Mouse (Mus musculus): ENCODE results near the gene Calhm1. TPM values are rescaled to one million over a fixed set of nuclear protein-coding genes. Genes with fewer than 3 reads are reported as not detected.

Calhm1 gene
- polyA plus RNA-seq, 1 experiment from 2014 or later, result not detected

- no peaks in the 10 kb centered on the region for H3K4me1 ChIP-seq (replicated peaks; ENCODE audit: insufficient read depth, low read length)
- 83% methylated on average over 2 of the region's 2 CpGs for WGBS
- ATAC-seq (replicated peaks; ENCODE audit: low FRiP score, low read depth) (no peak), DNase-seq (ENCODE audit: low spot score) (no peak)
- no peak overlapping the region for H3K4me2 ChIP-seq (ENCODE audit: low read length)
- no peaks in the 10 kb centered on the region for H3K27me3 ChIP-seq (ENCODE audit: insufficient read depth, low read length)
- no peak for TF ChIP-seq CTCF (IDR thresholded peaks at IDR 0.05; ENCODE audit: low read depth)
- H3K36me3 ChIP-seq (ENCODE audit: insufficient read depth, low read length), result peaks cover 53% of the 10 kb centered on the region
- no peaks in the 10 kb centered on the region for H3K9me3 ChIP-seq (replicated peaks; ENCODE audit: low read length)
- no peak overlapping the region for H3K4me3 ChIP-seq (replicated peaks; ENCODE audit: low read depth, low read length)
- no peak overlapping the region for H3K9ac ChIP-seq (ENCODE audit: low read depth, low read length)
- no peak overlapping the region for H3K27ac ChIP-seq
These were observed 25.4 kb downstream of the Calhm1 start for GRCm38 (mm10) chr19:47118634-47119033.

- no peak overlapping the region for H3K4me2 ChIP-seq (ENCODE audit: low read length)
- DNase-seq (ENCODE audit: low spot score) (no peak), ATAC-seq (replicated peaks; ENCODE audit: low FRiP score, low read depth) (no peak)
- H3K36me3 ChIP-seq (ENCODE audit: insufficient read depth, low read length), result peaks cover 75% of the 10 kb centered on the region
- H3K9ac ChIP-seq (ENCODE audit: low read depth, low read length), result no peak overlapping the region
- no peaks in the 10 kb centered on the region for H3K9me3 ChIP-seq (replicated peaks; ENCODE audit: low read length)
- no peak overlapping the region for H3K27ac ChIP-seq
- H3K27me3 ChIP-seq (ENCODE audit: insufficient read depth, low read length), result no peaks in the 10 kb centered on the region
- H3K4me1 ChIP-seq (replicated peaks; ENCODE audit: insufficient read depth, low read length), result no peaks in the 10 kb centered on the region
- no peak for TF ChIP-seq CTCF (IDR thresholded peaks at IDR 0.05; ENCODE audit: low read depth)
- WGBS, result 91% methylated on average over 9 of the region's 9 CpGs
- H3K4me3 ChIP-seq (replicated peaks; ENCODE audit: low read depth, low read length), result no peak overlapping the region
These were observed 39.3 kb downstream of the Calhm1 start for GRCm38 (mm10) chr19:47104641-47105271.

- no peaks in the 10 kb centered on the region for H3K9me3 ChIP-seq (replicated peaks; ENCODE audit: low read length)
- WGBS, result 89% methylated on average over 5 of the region's 5 CpGs
- no peaks in the 10 kb centered on the region for H3K27me3 ChIP-seq (ENCODE audit: insufficient read depth, low read length)
- no peak overlapping the region for H3K27ac ChIP-seq
- H3K4me2 ChIP-seq (ENCODE audit: low read length), result no peak overlapping the region
- peaks cover 71% of the 10 kb centered on the region for H3K36me3 ChIP-seq (ENCODE audit: insufficient read depth, low read length)
- TF ChIP-seq CTCF (IDR thresholded peaks at IDR 0.05; ENCODE audit: low read depth), result no peak
- no peak for DNase-seq (ENCODE audit: low spot score)
- no peak for ATAC-seq (replicated peaks; ENCODE audit: low FRiP score, low read depth)
- H3K4me1 ChIP-seq (replicated peaks; ENCODE audit: insufficient read depth, low read length), result no peaks in the 10 kb centered on the region
- H3K4me3 ChIP-seq (replicated peaks; ENCODE audit: low read depth, low read length), result no peak overlapping the region
- no peak overlapping the region for H3K9ac ChIP-seq (ENCODE audit: low read depth, low read length)
These were observed 43.0 kb downstream of the Calhm1 start for GRCm38 (mm10) chr19:47101080-47101479.

Other genes with a start within 250 kb of the Calhm1 start
- 0.05 and 0.24 TPM in 2 replicates for gene Ina, start 129.6 kb downstream of the Calhm1 start, polyA plus RNA-seq (2015; fragmentation: Nextera tagmentation; extraction: Ambion mirVana)
- 68.4 and 87.5 TPM in 2 replicates for gene Nt5c2, start 129.1 kb downstream of the Calhm1 start, polyA plus RNA-seq (2015; fragmentation: Nextera tagmentation; extraction: Ambion mirVana)
- 19.2 and 20.3 TPM in 2 replicates for gene Pcgf6, start 93.3 kb downstream of the Calhm1 start, polyA plus RNA-seq (2015; fragmentation: Nextera tagmentation; extraction: Ambion mirVana)
- 3.5 and 4.3 TPM in 2 replicates for gene Taf5, start 76.5 kb downstream of the Calhm1 start, polyA plus RNA-seq (2015; fragmentation: Nextera tagmentation; extraction: Ambion mirVana)
- gene Usmg5, start 53.6 kb downstream of the Calhm1 start, polyA plus RNA-seq (2015; fragmentation: Nextera tagmentation; extraction: Ambion mirVana), result 2,320 and 2,713 TPM in 2 replicates
- gene Pdcd11, start 53.5 kb downstream of the Calhm1 start, polyA plus RNA-seq (2015; fragmentation: Nextera tagmentation; extraction: Ambion mirVana), result 7.3 TPM in 2 replicates
- 5.4 and 5.9 TPM in 2 replicates for gene Calhm2, start 6.0 kb downstream of the Calhm1 start, polyA plus RNA-seq (2015; fragmentation: Nextera tagmentation; extraction: Ambion mirVana)
- not detected in 2 replicates for gene Calhm3, start 13.5 kb upstream of the Calhm1 start, polyA plus RNA-seq (2015; fragmentation: Nextera tagmentation; extraction: Ambion mirVana)
- gene Neurl1a, start 34.6 kb upstream of the Calhm1 start, polyA plus RNA-seq (2015; fragmentation: Nextera tagmentation; extraction: Ambion mirVana), result 2.2 and 2.7 TPM in 2 replicates

Measured in kidney, postnatal 0 days (tissue).